Mouse (Mus musculus) testis, postnatal 14 days (tissue): Measurements from ENCODE around the gene Rab27a.
"Not testable (repeated sequence)": the region's sequence is repeated elsewhere in the genome, so short reads cannot be mapped to it uniquely, and the experiment has no call there.

ENCODE experiments used
- DNase-seq: peaks from one replicate; pipeline ENCODE4 v3.0.0; 2021; ENCODE audit warnings: low spot score

Rab27a gene

DNA sequence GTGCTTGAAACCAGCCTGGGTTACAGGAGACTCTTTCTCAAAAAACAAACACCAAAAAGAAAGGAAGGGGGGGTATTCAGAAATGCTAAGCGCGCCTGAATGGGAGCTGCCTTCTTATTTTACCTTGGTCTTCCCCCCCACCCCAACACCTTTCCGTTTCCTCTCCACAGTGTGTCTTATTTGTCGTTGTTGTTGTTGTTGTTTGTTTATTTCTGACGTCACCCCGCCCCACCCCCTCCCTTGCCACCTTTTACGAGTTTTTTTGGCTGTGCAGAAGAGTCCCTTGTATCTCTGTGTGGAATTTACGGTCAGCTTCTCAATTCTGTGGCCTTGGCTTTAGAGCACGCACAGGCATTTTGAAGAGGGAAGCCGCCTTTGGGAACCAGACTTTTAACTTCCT, 1.1 kb downstream of the Rab27a start:
- DNase-seq = no peak

GRCm38 (mm10) chr9:73047906-73048305, 3.3 kb downstream of the Rab27a start:
- no peak for DNase-seq

GRCm38 (mm10) chr9:73048927-73049326, 4.3 kb downstream of the Rab27a start:
- DNase-seq = no peak

- DNase-seq = no peak
Observed at GRCm38 (mm10) chr9:73049833-73050232, 5.2 kb downstream of the Rab27a start.

DNA sequence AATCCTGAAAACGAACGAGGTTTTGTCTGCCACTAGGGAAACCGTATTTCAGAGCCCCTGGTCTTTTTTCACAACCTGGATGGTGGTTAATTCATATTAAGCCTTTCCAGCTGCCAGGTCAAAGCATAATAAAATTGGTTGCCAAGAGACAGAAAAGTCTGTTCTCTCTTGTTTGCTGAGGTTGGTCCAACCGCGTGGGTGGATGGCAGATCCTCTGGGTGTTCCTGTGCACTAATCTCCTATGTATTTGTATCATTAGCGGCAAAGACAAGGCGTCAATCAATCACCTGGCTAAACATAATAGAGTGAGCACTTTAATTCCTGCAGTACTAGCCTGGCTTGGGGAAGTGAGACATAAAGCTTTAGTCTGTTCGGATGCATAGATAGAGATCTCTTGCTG, 6.0 kb downstream of the Rab27a start:
- DNase-seq = no peak

DNA sequence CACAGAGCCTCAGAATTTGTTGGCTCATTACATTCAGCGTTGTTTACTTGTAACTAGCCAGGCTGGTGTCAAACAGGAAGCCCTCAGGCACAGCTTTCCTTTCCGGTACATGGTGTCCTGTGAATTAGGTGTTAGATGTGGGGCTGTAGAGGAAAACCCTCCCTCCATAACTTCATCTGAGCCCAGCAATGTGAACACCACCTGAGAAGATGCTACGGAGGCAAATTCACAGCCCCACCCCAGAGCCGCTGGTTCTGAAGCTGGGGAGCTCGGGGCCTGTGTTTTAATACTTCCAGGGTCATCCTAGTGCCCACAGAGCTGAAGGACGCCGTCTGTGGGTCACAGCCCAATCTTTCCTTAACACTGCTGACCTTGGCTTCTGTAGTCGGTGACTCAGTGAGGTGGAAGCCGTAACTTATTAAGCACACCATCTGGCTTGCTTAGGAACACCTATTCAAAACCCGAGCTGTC, 10.8 kb downstream of the Rab27a start:
- no peak for DNase-seq

GRCm38 (mm10) chr9:73059224-73059623, 14.6 kb downstream of the Rab27a start:
- DNase-seq = no peak

- DNase-seq = no peak
Observed at GRCm38 (mm10) chr9:73063621-73064290, 19.1 kb downstream of the Rab27a start.

- DNase-seq = no peak
Observed at GRCm38 (mm10) chr9:73067086-73067485, 22.4 kb downstream of the Rab27a start.

DNA sequence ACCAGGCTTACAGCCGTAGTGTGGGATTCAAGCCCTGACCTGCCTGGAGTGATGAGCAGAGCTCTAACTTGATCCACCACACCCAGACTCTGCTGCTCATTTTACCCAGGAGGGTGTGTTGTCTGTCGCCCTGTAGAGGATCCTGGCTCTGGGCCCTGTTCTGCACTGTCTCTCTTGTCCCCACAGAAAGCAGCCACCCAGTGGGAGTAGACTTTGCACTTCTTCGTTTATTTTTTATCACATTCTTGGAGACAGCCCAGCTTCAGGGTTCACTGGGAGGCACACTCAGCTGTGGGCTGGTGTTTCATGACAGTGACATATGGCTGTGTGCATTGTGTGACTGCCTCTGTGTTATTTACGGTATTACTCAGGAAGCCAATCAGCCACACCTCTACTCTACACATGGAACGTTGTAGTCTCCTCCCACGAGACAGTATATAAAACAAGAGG, 23.6 kb downstream of the Rab27a start:
- DNase-seq = no peak

- no peak for DNase-seq
Observed at GRCm38 (mm10) chr9:73068688-73069087, 24.0 kb downstream of the Rab27a start.

DNA sequence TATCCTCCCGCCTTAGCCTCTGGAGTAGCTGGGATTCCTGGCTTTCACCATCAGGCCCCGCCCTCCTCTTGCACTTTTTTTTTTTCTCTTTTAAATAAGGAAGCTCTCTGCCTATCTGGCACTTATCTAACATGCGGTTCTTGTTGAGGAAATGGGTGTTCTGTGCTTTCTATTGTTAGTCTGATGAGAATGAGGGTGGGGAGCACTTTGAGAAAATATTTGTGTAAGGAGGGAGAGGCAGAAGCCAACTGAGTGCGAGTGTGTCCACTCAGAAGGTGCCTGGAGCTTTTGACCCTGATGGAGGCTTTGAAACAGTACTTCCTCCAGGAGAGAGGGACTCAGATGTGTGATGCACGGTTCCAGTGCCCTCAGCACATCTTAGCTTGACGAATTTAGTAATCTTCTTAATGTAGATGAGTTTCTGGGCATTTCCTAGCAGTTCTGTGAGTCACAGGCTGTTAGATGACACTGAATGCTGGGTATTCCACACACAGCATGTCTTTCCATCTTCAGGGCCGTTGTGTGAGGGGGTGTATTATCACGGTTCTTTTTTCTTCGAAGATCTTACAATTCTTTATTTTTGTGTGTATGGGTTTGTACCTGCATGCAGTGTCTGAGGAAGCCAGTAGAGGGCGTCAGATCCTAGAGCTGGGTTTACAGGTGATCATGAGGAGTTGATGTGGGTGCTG, 26.5 kb downstream of the Rab27a start:
- no peak for DNase-seq

DNA sequence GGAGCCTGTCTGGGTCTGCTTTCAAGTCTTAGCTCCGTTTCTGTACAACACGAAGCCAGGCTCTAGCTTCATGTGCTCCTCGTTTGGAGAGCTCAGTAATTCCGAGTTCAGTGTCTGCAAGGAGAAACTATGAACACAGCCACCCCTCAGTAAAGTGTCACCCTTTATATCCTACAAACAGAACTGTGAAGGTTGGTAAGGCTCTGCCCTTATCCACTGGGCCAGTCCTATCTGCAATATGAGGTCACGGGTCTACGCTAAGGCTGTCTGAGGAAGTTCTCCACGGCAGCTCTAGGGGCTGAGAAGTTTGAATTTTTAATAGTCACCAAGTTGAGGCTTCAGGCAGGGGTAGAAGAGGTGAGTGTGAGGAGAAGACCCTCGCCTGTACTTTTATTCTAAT, 27.8 kb downstream of the Rab27a start:
- DNase-seq = no peak

GRCm38 (mm10) chr9:73073169-73073568, 28.5 kb downstream of the Rab27a start:
- DNase-seq = no peak

DNA sequence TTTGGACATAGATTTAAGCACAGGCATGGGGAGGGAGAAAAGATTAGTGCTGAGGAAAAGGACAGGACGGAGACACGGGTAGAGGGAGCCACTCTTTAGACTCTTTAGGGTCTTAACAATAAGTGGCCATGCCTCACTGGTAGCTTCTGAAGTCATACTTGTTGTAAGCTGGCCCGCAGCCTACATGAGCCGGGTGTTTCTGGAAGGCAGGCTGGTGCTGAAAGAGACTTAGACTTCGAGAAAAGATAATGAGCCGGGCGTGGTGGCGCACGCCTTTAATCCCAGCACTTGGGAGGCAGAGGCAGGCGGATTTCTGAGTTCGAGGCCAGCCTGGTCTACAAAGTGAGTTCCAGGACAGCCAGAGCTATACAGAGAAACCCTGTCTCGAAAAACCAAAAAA, 34.7 kb downstream of the Rab27a start:
- DNase-seq = not testable (repeated sequence)

GRCm38 (mm10) chr9:73079801-73080325, 35.2 kb downstream of the Rab27a start:
- DNase-seq = no peak

GRCm38 (mm10) chr9:73082291-73083000, 37.8 kb downstream of the Rab27a start:
- no peak for DNase-seq

GRCm38 (mm10) chr9:73083956-73084355, 39.3 kb downstream of the Rab27a start:
- DNase-seq = no peak

GRCm38 (mm10) chr9:73085845-73086244, 41.2 kb downstream of the Rab27a start:
- no peak for DNase-seq

- DNase-seq = no peak
Observed at GRCm38 (mm10) chr9:73087121-73087520, 42.5 kb downstream of the Rab27a start.

- DNase-seq = no peak
Observed at GRCm38 (mm10) chr9:73087581-73087980, 42.9 kb downstream of the Rab27a start.

DNA sequence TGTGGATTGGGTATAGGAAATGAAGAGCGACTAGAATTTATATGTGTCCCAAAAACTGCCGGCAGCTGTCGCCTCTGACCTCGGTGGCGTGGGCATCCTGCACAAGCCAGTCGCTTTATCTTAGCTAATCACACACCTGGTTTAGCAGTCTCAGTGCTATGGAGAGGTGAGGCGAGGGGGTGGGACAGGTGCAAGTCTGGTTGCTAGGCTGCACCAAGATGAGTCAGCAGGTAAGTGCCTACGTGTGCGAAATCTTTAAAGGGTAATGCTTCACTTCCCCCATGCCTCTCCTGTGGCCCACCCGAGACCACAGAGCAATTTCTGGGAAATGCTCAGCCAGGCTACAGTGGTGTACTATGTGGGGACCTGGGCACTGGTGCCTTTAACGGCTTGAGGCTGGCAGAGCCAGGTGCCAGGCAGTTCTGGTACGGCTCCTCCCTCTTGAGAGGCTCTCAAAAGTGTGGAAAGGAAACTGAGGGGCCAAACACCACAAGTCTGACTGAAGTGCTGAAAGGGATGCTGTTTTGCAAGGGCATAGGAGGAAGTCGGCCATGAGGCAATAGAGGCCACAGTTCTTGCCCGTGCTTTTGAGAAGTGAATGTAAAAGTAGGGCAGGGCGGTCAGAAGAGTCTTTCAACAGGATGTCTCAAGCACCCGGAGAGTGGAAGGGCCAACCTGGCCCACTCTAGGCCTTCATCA, 44.7 kb downstream of the Rab27a start:
- DNase-seq = no peak
